ENCODE assay signal across 22 mouse cellular contexts in genomic region chr7:45386077-45386476, GRCm38 (mm10). TPM values are rescaled to one million over a fixed set of nuclear protein-coding genes. Genes with fewer than 3 reads are reported as not detected.
DNase-seq lines count a peak whose midpoint lies in the region; ATAC-seq and TF ChIP-seq lines count a peak whose summit lies in the region.
"Had no signal": no experiment of that assay in that cellular context is flagged by ENCODE, and none has a peak within 500 bp of the region (broad histone marks: within the 10 kb centered on the region; RNA-seq: fewer than 3 reads in every experiment).

No protein-coding gene starts in this region.

- no peaks in the 10 kb centered on the region for H3K4me1 ChIP-seq in forebrain, postnatal 0 days (ENCODE audit: insufficient read depth)
- no peaks in the 10 kb centered on the region for H3K4me1 ChIP-seq in forebrain, embryonic 15.5 days
- H3K4me1 ChIP-seq in ES-Bruce4 (ENCODE audit: control insufficient read depth, insufficient read depth, low read length): no peaks in the 10 kb centered on the region
- H3K4me1 ChIP-seq: midbrain, embryonic 12.5 days had no signal

- peaks cover 96% of the 10 kb centered on the region for H3K36me3 ChIP-seq in forebrain, postnatal 0 days (ENCODE audit: insufficient read depth)
- peaks cover 97% of the 10 kb centered on the region for H3K36me3 ChIP-seq in forebrain, embryonic 15.5 days
- peaks cover 97% of the 10 kb centered on the region for H3K36me3 ChIP-seq in ES-Bruce4 (ENCODE audit: control insufficient read depth, insufficient read depth, low read length, poor library complexity, severe bottlenecking)

- no peak overlapping the region for H3K27ac ChIP-seq in forebrain, postnatal 0 days (ENCODE audit: low read depth, low read length)
- H3K27ac ChIP-seq in forebrain, embryonic 15.5 days (replicated peaks): no peak overlapping the region
- no peak overlapping the region for H3K27ac ChIP-seq in layer of hippocampus, adult 2 months
- H3K27ac ChIP-seq in ES-Bruce4 (ENCODE audit: insufficient read depth, low read length): no peak overlapping the region
- H3K27ac ChIP-seq: midbrain, embryonic 12.5 days had no signal

- H3K4me2 ChIP-seq in forebrain, postnatal 0 days (ENCODE audit: low read depth): no peak overlapping the region
- H3K4me2 ChIP-seq in forebrain, embryonic 15.5 days (replicated peaks): no peak overlapping the region
- H3K4me2 ChIP-seq: liver, embryonic 11.5 days; midbrain, embryonic 12.5 days had no signal

- H3K27me3 ChIP-seq in forebrain, postnatal 0 days (ENCODE audit: insufficient read depth, low read length): no peaks in the 10 kb centered on the region
- no peaks in the 10 kb centered on the region for H3K27me3 ChIP-seq in forebrain, embryonic 15.5 days
- H3K27me3 ChIP-seq in ES-Bruce4 (ENCODE audit: control insufficient read depth, insufficient read depth, low read length, poor library complexity, severe bottlenecking): no peaks in the 10 kb centered on the region
- H3K27me3 ChIP-seq: midbrain, embryonic 12.5 days had no signal

- no peak for TF ChIP-seq POLR2A in ES-Bruce4 (IDR thresholded peaks at IDR 0.05; ENCODE audit: insufficient read depth, low read length)
- TF ChIP-seq POLR2A in brain, embryonic 14.5 days (IDR thresholded peaks at IDR 0.05; ENCODE audit: borderline replicate concordance, extremely low read depth, insufficient read depth, insufficient read length, poor library complexity, severe bottlenecking): no peak

- peak; percentile 34 for TF ChIP-seq CTCF in forebrain, postnatal 0 days (IDR thresholded peaks at IDR 0.05; ENCODE audit: low read depth)
- TF ChIP-seq CTCF in layer of hippocampus, adult 2 months (conservative IDR thresholded peaks at IDR 0.05): peak; percentile 56
- peak; percentile 9 for TF ChIP-seq CTCF in ES-Bruce4 (IDR thresholded peaks at IDR 0.05; ENCODE audit: low read depth, low read length)
- peak; percentile 25; the same call in 1 of the 2 replicates for TF ChIP-seq CTCF in brain, embryonic 14.5 days (IDR thresholded peaks at IDR 0.05; ENCODE audit: borderline replicate concordance, extremely low read depth, insufficient read depth, insufficient read length)

- ATAC-seq in forebrain, postnatal 0 days: no peak
- no peak for ATAC-seq in forebrain, embryonic 15.5 days (replicated peaks)
- ATAC-seq: activated CD4-positive, CD25-positive, alpha-beta regulatory T cell, adult 4 months; forebrain, embryonic 14.5 days had no signal

- 93% methylated on average over 3 of the region's 3 CpGs for WGBS in forebrain, postnatal 0 days
- 84% methylated on average over 3 of the region's 3 CpGs for WGBS in forebrain, embryonic 15.5 days

- no peak overlapping the region for H3K9ac ChIP-seq in forebrain, postnatal 0 days
- no peak overlapping the region for H3K9ac ChIP-seq in forebrain, embryonic 15.5 days (replicated peaks)
- H3K9ac ChIP-seq in ES-Bruce4 (ENCODE audit: low read depth, poor library complexity, severe bottlenecking): no peak overlapping the region
- H3K9ac ChIP-seq: midbrain, embryonic 12.5 days had no signal

- no peak overlapping the region for H3K4me3 ChIP-seq in forebrain, postnatal 0 days (ENCODE audit: low read depth, low read length)
- H3K4me3 ChIP-seq in forebrain, embryonic 15.5 days: no peak overlapping the region
- H3K4me3 ChIP-seq in layer of hippocampus, adult 2 months: no peak overlapping the region
- H3K4me3 ChIP-seq in ES-Bruce4 (ENCODE audit: low read depth, low read length): no peak overlapping the region
- H3K4me3 ChIP-seq: midbrain, embryonic 12.5 days; myocyte had no signal

- DNase-seq in forebrain, postnatal 0 days: no peak
- DNase-seq in layer of hippocampus, adult 2 months (ENCODE audit: low spot score in 2 of 2): no peak
- no peak for DNase-seq in layer of hippocampus, adult 8-10 months (ENCODE audit: low spot score in 2 of 2)
- DNase-seq in brain, embryonic 14.5 days (ENCODE audit: low read depth): no peak
- no peak for DNase-seq in T-cell, adult 2 months (ENCODE audit: low spot score)
- DNase-seq: adrenal gland, postnatal 36 days; cerebellum, postnatal 25 days; heart, adult 18-20 months; heart, postnatal 10 days; layer of hippocampus, adult 9-11 months; lung, postnatal 36 days; thymus, postnatal 36 days had no signal

- TF ChIP-seq EP300 in ES-Bruce4 (IDR thresholded peaks at IDR 0.05; ENCODE audit: insufficient read depth, low read depth, low read length): no peak

- no peaks in the 10 kb centered on the region for H3K9me3 ChIP-seq in forebrain, postnatal 0 days (ENCODE audit: low read length)
- no peaks in the 10 kb centered on the region for H3K9me3 ChIP-seq in forebrain, embryonic 15.5 days
- no peaks in the 10 kb centered on the region for H3K9me3 ChIP-seq in ES-Bruce4 (replicated peaks; ENCODE audit: control insufficient read depth, insufficient read depth, low read length, poor library complexity, severe bottlenecking)
- H3K9me3 ChIP-seq: midbrain, embryonic 12.5 days had no signal

RNA-seq across cellular contexts. Expression of gene Snrnp70, which starts 9.5 kb away (rescaled TPM):
- 247 and 310 TPM in 2 replicates for total RNA-seq in forebrain, postnatal 0 days (2014; rRNA removed)
- 116 and 124 TPM in 2 replicates for polyA plus RNA-seq in forebrain, postnatal 0 days (2015; fragmentation: Nextera tagmentation; extraction: Ambion mirVana)
- 220 and 231 TPM in 2 replicates for polyA plus RNA-seq in forebrain, embryonic 15.5 days (2015; fragmentation: Nextera tagmentation; extraction: Ambion mirVana)
- 100 to 1,000 TPM; 456 to 514 TPM for total RNA-seq in layer of hippocampus, adult 2 months (2021)
- 100 to 1,000 TPM; 387 to 503 (median 439) TPM for total RNA-seq in layer of hippocampus, adult 8-10 months (2022)
- polyA plus RNA-seq in ES-Bruce4 (2011; ENCODE audit: insufficient read depth, insufficient read length, low read depth, missing spikeins): 686 and 799 TPM in 2 replicates
- polyA plus RNA-seq in brain, embryonic 14.5 days (2012; rRNA removed): 643 and 713 TPM in 2 replicates

RNA-seq across cellular contexts. Expression of gene Lin7b, which starts 15.7 kb away (rescaled TPM):
- 32.2 and 47.3 TPM in 2 replicates for total RNA-seq in forebrain, postnatal 0 days (2014; rRNA removed)
- 36.8 and 39.8 TPM in 2 replicates for polyA plus RNA-seq in forebrain, postnatal 0 days (2015; fragmentation: Nextera tagmentation; extraction: Ambion mirVana)
- 9.1 and 10.5 TPM in 2 replicates for polyA plus RNA-seq in forebrain, embryonic 15.5 days (2015; fragmentation: Nextera tagmentation; extraction: Ambion mirVana)
- total RNA-seq in layer of hippocampus, adult 2 months (2021): 100 to 1,000 TPM; 138 to 146 TPM
- 100 to 1,000 TPM; 131 to 156 (median 140) TPM for total RNA-seq in layer of hippocampus, adult 8-10 months (2022)
- polyA plus RNA-seq in ES-Bruce4 (2011; ENCODE audit: insufficient read depth, insufficient read length, low read depth, missing spikeins): 0.88 TPM in 1 of 2 replicates, not detected in the other
- polyA plus RNA-seq in brain, embryonic 14.5 days (2012; rRNA removed): 15.7 and 17.6 TPM in 2 replicates
- total RNA-seq: gastrocnemius, adult 18-20 months had no signal
- polyA plus RNA-seq: activated CD4-positive, CD25-positive, alpha-beta regulatory T cell, adult 4 months; liver, embryonic 11.5 days had no signal

RNA-seq across cellular contexts. Expression of gene Ppfia3, which starts 19.3 kb away (rescaled TPM):
- total RNA-seq in forebrain, postnatal 0 days (2014; rRNA removed): 76.5 and 81.0 TPM in 2 replicates
- polyA plus RNA-seq in forebrain, postnatal 0 days (2015; fragmentation: Nextera tagmentation; extraction: Ambion mirVana): 21.7 and 26.0 TPM in 2 replicates
- 18.3 and 20.1 TPM in 2 replicates for polyA plus RNA-seq in forebrain, embryonic 15.5 days (2015; fragmentation: Nextera tagmentation; extraction: Ambion mirVana)
- total RNA-seq in layer of hippocampus, adult 2 months (2021): 100 to 1,000 TPM; 133 to 138 TPM
- 100 to 1,000 TPM; 123 to 143 (median 133) TPM for total RNA-seq in layer of hippocampus, adult 8-10 months (2022)
- 7.2 and 9.3 TPM in 2 replicates for polyA plus RNA-seq in ES-Bruce4 (2011; ENCODE audit: insufficient read depth, insufficient read length, low read depth, missing spikeins)
- 56.7 and 60.0 TPM in 2 replicates for polyA plus RNA-seq in brain, embryonic 14.5 days (2012; rRNA removed)
- polyA plus RNA-seq: activated CD4-positive, CD25-positive, alpha-beta regulatory T cell, adult 4 months had no signal

RNA-seq across cellular contexts. Expression of gene Kcna7, which starts 19.4 kb away (rescaled TPM):
- 0.14 TPM in 1 of 2 replicates, not detected in the other for total RNA-seq in forebrain, postnatal 0 days (2014; rRNA removed)
- polyA plus RNA-seq in forebrain, postnatal 0 days (2015; fragmentation: Nextera tagmentation; extraction: Ambion mirVana): not detected in 2 replicates
- not detected in 2 replicates for polyA plus RNA-seq in forebrain, embryonic 15.5 days (2015; fragmentation: Nextera tagmentation; extraction: Ambion mirVana)
- total RNA-seq in layer of hippocampus, adult 2 months (2021): not detected
- total RNA-seq in layer of hippocampus, adult 8-10 months (2022): under 1 TPM in 1 of 4 experiments, not detected in 3; 0.14 TPM
- 0.41 TPM in 1 of 2 replicates, not detected in the other for polyA plus RNA-seq in ES-Bruce4 (2011; ENCODE audit: insufficient read depth, insufficient read length, low read depth, missing spikeins)
- polyA plus RNA-seq in brain, embryonic 14.5 days (2012; rRNA removed): 0.03 TPM in 1 of 2 replicates, not detected in the other
- total RNA-seq: adrenal gland, postnatal 36 days; left cerebral cortex, postnatal 10 days had no signal
- polyA plus RNA-seq: activated CD4-positive, CD25-positive, alpha-beta regulatory T cell, adult 4 months; forebrain, embryonic 14.5 days; kidney, embryonic 16.5 days; liver, embryonic 11.5 days; midbrain, embryonic 12.5 days had no signal

RNA-seq across cellular contexts. Expression of gene Ntf5, which starts 27.4 kb away (rescaled TPM):
- total RNA-seq in forebrain, postnatal 0 days (2014; rRNA removed): 0.24 TPM in 1 of 2 replicates, not detected in the other
- 0.07 and 0.11 TPM in 2 replicates for polyA plus RNA-seq in forebrain, postnatal 0 days (2015; fragmentation: Nextera tagmentation; extraction: Ambion mirVana)
- not detected in 2 replicates for polyA plus RNA-seq in forebrain, embryonic 15.5 days (2015; fragmentation: Nextera tagmentation; extraction: Ambion mirVana)
- not detected for total RNA-seq in layer of hippocampus, adult 2 months (2021)
- under 1 TPM in 3 of 4 experiments, not detected in 1; 0.31 to 0.39 (median 0.31) TPM for total RNA-seq in layer of hippocampus, adult 8-10 months (2022)
- 5.0 and 5.2 TPM in 2 replicates for polyA plus RNA-seq in ES-Bruce4 (2011; ENCODE audit: insufficient read depth, insufficient read length, low read depth, missing spikeins)
- 0.23 and 0.27 TPM in 2 replicates for polyA plus RNA-seq in brain, embryonic 14.5 days (2012; rRNA removed)
- total RNA-seq: adrenal gland, postnatal 36 days; left cerebral cortex, postnatal 10 days had no signal
- polyA plus RNA-seq: activated CD4-positive, CD25-positive, alpha-beta regulatory T cell, adult 4 months; forebrain, embryonic 14.5 days had no signal
